Mouse (Mus musculus): ENCODE results near the gene Macrod2.

The Macrod2 gene

DNA sequence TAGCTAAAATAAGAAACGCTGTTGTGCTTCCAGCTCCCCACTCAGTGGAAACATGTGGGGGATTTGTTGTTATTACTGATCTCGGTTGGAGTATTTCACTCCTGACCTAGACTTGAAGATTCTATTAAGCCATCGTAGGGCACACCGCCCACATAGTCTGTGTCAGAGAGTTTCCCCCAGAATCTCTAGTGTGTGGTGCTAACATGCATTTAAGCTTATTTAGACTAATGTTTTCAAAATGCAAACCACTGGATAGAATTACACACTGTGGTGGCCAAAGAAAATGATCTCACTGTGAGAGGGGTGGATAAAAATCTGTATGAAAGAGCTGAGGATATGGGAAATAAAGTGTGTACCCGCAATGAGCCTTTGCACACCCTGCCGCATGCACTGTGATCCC is 834.7 kb downstream of the Macrod2 start:
- DNase-seq = no peak

DNA sequence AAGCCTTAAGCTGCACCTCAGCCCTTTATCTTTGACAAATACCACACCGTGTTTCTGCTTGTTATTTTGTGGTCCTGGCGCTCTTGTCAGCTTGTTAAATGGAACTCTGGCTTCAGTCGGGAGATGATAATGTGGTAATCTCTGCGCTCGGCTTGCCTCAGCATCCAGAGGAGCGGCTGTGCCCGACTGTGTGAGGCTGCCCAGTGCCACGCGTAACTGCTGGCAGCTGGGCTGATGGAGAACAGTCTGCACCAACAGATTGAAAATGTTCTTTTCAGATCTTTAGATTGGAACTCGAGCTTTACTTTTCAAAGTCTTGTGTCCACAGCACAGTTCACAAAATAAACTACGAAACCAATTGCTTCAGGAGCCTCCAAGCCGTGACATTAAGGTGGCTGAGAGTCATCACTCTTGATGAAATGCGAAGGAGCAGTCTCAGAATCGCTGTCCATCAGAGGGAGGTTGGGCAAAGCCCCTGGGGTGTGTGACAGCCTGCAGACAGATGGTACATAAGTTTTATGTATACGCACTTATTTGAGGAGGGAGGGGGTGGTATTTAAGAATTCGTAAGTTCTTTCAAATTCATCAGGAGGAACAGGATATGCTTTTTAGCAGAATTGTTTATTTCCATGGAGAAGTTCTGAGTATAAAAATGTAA is 836.0 kb downstream of the Macrod2 start:
- DNase-seq = no peak

DNA sequence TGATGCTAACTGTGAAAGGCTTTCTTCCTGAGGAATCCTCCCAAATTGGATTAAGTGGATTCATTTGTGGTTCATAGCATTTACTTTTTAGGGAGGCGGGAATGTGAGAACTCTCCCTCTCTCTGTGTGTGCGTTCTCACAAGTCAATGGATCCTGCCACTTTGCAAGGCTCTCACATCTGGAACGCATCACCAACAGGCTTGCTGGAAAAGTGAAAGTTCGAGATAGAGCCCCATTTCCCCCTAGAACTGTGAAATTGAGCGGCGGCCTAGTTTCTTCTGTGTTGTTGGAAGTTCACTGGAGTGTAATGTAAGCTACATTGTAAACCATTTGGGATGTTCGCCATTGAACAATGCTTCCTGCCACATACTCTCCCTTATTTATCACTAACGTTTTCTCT is 839.2 kb downstream of the Macrod2 start:
- DNase-seq = no peak

DNA sequence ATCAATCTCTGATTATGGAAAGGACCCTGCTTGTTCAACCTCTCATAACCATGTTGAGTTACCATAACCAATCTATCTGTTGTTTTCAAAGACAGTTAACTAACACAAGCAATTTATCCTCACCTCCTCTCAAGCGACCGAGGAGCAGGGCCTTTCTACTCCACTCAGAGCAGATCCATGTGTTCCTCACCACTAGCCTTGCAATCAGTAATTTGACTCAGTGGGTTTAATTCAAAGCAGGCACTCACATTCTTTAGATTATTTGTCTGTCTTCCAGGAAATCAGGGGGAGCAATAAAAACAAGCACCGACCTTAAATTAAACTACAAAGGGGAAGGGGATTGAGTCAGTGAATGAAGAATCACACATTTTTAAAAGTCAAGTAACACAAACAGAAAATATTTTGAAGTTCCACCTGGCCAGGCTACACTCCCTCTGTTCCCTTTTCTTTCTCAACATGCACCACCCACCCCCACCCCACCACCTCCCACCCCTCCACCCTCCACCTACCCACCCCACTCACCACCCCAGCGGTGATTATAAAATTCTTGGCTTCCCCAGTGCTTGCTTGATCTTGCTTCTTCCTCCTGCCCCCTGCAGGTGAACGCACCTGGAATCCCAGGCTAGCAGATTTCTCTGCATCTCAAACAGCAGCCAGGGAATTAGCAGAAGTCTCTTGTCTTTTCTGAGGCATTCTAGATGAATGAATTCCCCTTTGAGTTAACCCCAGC is 839.8 kb downstream of the Macrod2 start:
- DNase-seq = no peak

DNA sequence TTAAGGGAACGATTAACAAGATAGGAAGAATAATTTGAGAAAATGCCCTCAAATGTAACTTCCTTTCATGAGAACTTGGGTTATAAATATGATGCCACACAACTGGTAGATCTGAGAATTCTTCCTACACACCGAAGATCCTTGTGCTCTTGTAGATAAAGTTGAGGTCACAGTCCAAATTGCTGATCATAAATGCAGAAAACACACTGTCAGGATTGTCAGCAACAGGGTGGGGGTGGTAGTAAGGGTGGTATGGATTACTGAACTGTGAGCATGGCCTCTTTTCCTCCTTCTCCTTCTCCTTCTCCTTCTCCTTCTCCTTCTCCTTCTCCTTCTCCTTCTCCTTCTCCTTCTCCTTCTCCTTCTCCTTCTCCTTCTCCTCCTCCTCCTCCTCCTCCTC is 852.6 kb downstream of the Macrod2 start:
- no peak for DNase-seq

DNA sequence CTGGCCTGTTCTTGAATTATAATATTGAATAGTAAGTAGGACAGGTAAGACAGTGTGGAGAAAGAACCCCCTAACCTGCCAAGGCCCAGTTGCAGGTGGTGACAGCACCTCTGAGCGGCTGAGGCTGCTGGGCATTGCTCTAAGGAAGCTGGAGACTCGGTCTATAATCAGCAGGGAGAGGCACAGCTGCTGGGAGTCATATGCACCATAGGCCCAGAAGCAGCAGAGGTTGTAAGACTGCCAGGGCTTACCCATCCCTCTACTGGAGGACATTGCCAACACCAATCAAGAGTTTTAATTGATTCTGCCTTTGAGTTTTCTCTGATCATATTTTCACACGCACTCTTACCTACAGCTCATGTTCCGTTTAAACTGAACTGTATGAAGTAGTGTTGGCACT is 869.5 kb downstream of the Macrod2 start:
- DNase-seq = no peak

DNA sequence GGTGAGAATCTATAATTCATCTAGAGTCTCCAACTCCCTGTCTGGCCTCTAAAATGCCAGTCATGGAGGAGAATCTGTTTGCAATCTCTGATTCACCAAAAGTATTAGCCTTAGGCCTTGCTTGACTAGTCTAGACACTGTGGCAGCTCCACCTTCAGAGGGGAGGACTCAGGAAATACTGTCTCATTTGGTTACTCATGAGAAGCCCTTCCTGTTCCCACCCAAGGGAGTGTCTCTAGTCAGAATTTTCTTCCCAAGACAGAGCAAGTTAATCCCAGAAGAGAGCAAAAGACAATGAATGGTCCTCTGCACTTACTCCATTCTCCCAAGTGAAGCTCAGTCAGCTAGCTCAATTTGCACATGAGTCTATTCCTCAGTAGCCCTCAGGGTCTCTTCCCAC is 871.5 kb downstream of the Macrod2 start:
- DNase-seq = peak in 1 of 2 experiments; percentile 2

DNA sequence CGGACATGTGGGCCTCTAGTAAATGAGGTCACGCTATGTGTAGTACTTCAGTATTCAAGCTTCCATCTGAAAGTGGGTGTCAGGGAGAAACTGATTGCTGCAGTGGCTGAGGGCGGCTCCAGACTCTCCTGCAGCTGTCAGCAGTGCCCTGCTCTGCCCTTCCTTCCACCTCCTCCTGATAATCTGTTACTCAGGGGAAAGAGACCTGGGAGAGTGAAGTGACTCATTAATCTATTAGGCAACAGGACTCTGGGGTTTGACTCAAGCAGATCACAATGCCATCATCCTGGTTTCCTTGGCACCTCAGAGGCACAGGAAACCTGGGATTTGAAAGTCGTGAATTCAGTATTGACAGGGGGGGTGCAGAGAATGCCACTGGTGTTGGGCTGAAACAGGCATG is 876.4 kb downstream of the Macrod2 start:
- DNase-seq = no peak

DNA sequence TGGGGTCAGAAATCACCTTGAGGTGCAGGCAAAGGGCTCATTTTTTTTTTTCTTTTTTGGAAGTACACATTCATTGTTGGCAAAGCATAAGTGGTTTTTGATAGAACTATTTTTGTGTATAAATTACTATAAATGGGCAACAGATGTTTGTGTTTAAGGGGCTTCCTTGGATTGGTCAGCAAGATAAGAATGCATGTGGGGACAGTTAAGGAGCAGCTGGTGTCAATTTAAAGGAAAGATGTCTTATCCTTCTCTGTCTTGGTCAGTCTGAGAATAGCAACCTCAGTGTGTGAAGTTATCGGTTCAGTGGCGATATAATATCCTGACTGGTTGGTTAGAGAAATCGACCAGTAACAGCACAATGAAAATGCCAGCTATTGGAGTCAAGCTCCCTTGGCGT is 877.9 kb downstream of the Macrod2 start:
- DNase-seq = no peak

DNA sequence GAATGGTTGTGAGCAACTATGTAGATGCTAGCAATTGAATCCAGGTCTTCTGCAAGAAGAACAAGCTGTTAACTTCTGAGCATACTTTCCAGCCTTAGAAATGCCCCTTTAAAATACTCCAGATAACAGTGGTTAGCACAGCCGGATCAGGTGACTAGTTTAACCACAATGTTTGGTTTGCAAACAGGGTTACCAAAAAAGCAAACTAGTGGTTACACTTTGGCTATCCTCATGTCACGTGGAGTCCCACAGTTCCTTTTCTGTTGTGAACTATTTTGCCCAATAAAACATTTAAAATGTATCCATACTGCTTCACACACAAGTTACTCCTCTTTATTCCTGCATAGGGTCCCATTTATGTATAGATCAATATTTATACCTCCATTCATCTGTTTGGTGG is 879.2 kb downstream of the Macrod2 start:
- no peak for DNase-seq

DNA sequence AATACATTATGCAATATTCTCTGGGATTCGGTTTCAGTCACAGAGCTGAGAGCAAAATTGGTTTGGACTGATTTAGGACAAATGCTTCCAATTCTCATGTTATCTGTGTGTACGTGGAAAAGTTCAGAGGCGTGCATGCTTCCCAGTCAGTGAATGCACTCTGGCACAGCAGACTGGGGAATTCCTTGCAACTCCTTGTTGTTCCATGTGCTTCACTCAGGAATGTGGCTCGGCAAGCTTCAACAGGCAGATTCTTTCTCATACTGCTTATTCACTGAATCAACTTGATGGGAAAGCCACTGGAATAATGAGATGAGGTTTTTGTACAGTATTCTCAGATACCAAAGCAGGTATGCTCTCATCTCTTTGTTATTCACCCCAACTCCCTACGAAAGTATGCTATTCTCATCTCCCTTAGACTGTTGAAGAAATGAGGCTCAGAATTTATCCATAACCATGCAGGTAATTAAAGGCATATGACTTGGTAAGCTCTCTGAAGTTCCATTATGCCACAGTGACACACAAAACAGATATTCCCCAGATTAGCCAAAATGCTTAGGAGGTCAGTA is 884.1 kb downstream of the Macrod2 start:
- DNase-seq = peak; percentile 12 to 15

DNA sequence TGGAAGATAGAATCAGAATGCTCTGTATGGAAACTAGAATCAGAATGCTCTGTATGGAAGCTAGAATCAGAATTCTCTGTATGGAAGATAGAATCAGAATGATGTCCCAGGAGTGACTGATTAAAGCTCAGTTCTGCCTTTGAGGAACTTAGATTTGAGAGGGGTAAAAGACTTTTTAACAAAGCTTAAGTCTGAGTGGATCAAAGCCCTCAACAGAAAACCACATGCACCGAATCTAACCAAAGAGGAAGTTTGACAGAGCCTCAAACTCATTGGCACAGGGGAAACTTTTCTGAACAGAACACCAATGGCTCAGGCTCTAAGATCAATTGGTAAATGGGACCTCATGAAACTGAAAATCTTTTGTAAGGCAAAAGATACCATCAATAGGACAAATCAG is 885.7 kb downstream of the Macrod2 start:
- no peak for DNase-seq

DNA sequence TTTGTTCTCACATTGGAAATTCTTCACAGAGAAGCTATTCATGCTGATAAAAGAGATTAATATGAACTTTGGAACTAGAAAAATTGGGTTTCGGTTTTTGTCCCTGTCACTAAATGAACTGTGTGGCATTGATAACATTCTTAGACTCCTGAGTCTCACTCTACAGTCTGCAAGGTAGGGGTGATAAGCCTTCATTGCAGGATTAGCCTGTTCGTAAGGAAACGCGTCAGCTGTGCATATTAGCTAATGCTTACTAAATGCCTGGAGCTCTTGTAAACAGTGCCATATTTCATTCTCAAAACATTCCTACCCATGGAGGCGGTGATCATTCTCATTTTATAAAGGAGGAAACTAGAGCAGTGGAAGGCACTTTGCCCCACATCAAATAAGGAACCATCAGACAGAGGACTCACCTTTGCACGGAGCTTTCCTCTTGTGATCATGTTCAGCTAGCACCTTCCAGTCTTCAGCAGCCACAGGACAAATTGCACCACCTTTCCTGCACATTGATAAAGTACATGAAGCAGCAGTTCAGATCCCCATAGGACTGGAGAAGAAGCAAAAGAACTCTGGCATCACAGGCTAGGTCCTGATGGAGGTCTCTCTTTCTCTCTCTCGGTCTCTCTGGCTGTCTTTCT is 891.1 kb downstream of the Macrod2 start:
- DNase-seq = no peak

DNA sequence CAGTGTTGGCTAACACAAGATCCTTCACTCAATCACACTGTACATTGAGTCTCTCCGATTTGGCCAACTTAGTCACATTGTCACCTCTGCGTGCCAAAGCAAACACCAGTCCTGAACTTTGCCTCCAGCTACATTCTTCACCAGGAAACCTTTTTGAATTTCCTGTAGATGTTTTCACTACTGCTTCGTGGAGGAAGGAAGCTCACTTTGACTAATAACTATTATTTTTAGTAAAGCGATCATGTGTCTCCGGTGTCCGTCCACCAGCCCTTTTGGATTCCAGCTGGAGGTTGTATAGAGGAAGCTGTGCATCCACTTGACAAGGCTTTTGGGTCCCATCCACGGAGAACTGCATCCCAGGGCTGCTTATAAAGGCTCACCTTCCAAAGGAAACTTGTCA is 893.4 kb downstream of the Macrod2 start:
- peak; percentile 60 to 75 for DNase-seq

DNA sequence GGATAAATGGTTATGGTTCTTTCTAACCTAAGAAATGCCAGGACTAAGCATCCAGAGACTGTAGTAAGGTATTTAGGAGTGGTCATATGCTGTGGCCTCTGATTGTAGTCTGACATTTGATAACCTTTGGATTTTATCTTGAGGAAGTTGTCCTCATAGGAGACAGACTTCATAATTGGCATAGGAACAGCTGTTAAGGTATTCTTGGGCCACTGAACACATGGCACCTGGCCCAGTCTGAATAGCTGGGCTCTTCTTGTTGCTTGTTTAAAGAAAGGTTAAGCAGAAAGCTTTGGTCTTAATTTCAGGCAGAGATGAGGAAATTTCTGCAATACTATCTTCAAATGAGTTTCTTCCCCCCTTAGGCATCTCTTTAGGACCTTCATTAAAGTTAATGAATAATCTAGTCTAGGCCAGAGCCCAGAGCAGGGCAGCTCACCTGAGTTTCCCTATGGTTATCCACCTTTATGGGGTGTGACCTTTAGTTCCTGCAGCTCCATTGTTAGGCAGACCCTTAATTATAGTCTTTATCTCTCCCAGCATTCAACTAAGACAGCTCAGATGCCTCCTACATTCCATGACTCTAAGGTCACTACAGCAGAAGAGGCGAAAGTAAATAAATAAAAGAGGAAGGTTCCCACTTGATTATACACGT is 894.1 kb downstream of the Macrod2 start:
- DNase-seq = peak; percentile 18 to 49

DNA sequence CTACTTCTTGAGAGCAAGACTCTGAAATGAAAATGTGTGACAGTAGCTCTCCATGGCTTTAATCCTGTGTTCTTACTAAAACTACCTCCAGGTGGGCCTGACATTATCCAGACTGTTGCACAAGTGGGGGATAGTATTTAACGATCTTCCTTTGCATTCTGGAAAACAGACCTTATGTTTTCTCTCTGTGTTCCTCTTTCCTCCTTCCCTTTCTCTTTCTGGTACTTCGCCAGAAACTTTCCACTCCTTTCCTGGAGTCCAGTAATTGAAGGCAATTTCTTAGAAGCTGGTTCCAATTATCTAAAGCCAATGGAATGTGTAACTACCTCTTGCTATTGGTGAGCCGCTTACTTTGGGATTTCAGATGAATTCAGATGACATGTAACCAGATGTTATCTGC is 897.7 kb downstream of the Macrod2 start:
- no peak for DNase-seq

DNA sequence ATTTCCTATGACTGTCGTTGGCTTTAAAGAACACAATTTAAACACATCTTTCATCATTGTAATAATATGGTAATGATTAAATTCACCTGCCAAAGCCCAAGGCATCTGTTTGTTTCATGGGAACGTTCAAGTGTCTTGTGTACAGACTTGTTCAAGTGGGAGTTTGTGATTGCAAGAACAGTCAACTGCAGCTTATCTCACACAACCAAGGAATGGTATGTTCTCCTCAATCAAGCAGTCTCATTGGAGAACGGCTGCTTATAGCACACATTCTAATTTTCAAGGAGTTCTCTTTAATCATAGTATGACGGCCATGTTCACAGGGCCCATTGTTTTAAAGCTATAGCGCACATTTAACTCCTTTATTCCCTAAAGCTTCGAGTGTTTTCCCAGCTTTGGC is 904.1 kb downstream of the Macrod2 start:
- no peak for DNase-seq

DNA sequence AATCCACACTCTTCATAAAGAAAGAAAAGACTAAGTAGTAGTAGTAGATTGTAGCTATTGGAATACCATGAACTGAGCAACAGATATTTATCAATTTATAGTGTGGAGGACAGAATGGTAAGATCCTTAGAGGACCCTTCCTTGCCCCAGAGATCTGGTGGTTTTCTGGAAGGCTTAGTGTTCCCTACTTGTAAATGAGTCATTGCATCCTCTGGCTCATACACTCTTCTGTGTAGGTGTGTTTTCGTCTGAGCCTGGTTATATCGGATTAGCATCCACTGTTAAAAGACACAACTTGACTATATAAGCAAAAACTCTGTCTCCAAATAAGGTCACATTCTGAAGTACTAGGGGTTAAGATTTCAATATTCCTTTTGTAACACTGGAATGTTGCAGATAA is 905.9 kb downstream of the Macrod2 start:
- DNase-seq = no peak

DNA sequence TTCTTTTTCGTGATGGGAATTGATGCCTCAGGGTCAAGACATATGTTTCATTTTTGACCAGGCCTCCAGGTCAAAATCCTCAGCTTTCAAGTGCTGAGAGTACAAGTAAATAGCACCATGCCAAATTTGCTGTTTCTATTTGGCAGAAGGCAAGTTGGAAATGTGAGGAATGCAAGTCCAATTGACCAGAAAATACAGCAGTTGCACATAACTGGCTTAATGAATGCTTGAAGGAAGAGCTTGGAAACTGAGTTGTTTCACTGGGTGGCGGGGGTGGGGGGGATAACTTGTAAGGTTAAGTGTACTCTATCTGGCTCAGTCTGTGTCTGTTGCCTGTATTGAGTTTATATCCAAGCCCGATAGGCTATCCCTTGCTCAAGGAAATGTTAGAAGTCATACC is 913.3 kb downstream of the Macrod2 start:
- DNase-seq = no peak

DNA sequence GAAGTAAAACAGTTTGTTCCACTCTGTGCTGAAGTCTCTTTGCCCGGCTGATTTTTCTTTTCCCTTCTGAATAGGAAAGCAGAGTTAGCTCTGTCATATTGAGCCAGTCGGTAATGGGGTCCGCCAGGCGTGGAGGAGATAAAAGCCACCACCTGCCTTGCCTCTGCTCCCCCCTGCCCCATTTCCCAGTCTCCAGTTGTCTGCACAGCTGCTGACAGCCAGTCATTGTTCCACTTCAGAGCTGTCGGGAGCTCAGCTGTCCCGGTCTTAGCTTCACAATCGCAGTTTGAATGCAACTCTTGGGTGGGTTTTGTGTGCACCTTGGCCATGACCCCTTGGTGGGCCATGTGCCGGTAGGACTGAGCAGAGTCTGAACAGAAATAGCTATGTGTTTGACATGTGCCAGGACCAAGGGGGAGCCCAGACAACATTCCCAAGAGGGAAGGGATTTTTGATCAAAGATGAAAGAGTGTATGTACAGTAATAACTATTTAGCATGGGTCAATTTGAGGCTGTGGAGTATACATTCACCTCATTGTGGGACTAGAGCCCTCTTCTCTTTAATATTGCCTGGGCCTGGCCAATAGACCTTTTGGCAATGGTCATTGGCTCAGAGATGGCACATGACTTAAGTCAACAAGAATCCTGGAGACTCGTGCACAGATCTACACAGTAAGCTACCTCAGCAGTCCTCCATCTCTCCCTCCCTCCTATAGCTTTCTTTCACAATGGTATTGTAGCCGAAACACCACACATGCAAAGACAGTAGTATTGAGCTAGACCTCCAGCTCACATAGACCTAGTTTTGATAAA is 917.2 kb downstream of the Macrod2 start:
- DNase-seq = no peak

DNA sequence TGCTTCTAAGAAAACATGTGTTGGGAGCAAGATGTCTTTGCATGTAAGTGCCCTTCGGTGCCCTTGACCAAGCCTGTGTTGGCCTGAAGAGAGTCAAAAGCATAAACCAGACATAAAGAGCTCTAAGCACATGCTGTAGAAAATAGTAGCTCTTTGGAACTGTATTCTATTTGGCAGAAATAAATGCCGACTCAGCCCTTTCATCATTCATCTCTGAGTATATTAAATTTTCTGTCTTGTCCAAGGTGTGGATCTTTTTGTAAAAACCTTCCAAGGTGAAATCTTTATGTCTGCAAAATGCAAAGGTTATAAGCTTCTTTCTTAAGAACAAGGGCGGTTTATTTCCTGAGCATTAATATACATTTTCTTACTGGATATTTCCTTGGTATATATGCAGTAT is 920.2 kb downstream of the Macrod2 start:
- no peak for DNase-seq

DNA sequence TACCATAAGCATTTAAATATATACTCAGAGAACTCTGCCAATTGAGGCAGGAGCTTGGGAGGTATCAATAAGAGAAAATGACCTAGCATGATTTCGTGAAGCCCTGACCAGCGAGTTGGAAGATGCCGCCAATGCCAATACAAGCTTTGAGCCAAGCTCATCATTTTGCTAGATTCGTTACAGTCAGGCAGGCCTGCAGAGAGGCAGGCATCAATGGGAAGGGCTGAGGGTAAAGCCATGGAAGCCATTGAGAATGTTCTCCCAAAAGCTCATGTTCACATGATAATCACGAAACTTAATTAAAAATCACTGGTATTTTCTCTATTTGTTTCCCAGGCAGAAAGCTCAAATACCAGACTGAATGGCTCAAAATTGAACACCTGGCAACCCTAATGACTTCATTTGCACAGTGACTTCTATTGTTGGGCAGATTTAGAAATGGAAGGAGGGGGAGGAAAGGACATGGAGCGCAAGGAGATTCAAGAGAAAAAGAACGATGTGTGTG is 928.9 kb downstream of the Macrod2 start:
- DNase-seq = no peak
